In genomic region chr5:76974207-76974553, GRCm38 (mm10) we compare ENCODE assay signal across 9 mouse cellular contexts. TPM values are rescaled to one million over a fixed set of nuclear protein-coding genes. Genes with fewer than 3 reads are reported as not detected.
A peak's percentile ranks its signal among the peaks of the same experiment; 100 is the strongest.
DNase-seq lines count a peak whose midpoint lies in the region; ATAC-seq and TF ChIP-seq lines count a peak whose summit lies in the region.
"Had no signal": no experiment of that assay in that cellular context is flagged by ENCODE, and none has a peak within 500 bp of the region (broad histone marks: within the 10 kb centered on the region; RNA-seq: fewer than 3 reads in every experiment).

No protein-coding gene starts in this region.

- no peak for TF ChIP-seq CTCF in G1E (IDR thresholded peaks at IDR 0.05; ENCODE audit: low read depth, low read length)

- no peak for DNase-seq in heart, postnatal 25 days (ENCODE audit: low spot score)
- no peak for DNase-seq in G1E (ENCODE audit: low spot score)
- no peak for DNase-seq in spleen, adult 18-20 months
- no peak for DNase-seq in layer of hippocampus, adult 9-10 months (ENCODE audit: low spot score)
- no peak for DNase-seq in layer of hippocampus, postnatal 25 days (ENCODE audit: extremely low spot score in 1 of 2, low spot score in 1 of 2)

- 0 out of 2 replicates have a peak, but pooled peaks have one; percentile 6 for ATAC-seq in heart, embryonic 14.5 days (ENCODE audit: insufficient number of reproducible peaks, insufficient read depth, low FRiP score, low read depth)
- ATAC-seq in G1E (ENCODE audit: extremely low read depth, insufficient number of reproducible peaks, low FRiP score, poor library complexity, severe bottlenecking): no peak
- peak; percentile 14 to 22; a peak in 2 of 4 replicates for ATAC-seq in hematopoietic stem cell, adult 5-6 weeks (replicated peaks in 1 of 2; ENCODE audit: insufficient read depth in 1 of 2, low FRiP score in 2 of 2, low TSS enrichment in 1 of 2, low read depth in 1 of 2, poor library complexity in 2 of 2, severe bottlenecking in 2 of 2)

- 2% methylated on average over 17 of the region's 17 CpGs for WGBS in heart, embryonic 14.5 days

- peaks cover 0 to 16% of the 10 kb centered on the region in 2 experiments; a peak in 2 of 4 replicates for H3K4me1 ChIP-seq in heart, embryonic 14.5 days (ENCODE audit: control insufficient read depth in 2 of 2, insufficient read depth in 2 of 2, low read length in 2 of 2)
- peaks cover 30% of the 10 kb centered on the region for H3K4me1 ChIP-seq in G1E (ENCODE audit: insufficient read depth, low read depth, low read length)
- peaks cover 25% of the 10 kb centered on the region for H3K4me1 ChIP-seq in megakaryocyte, embryonic 14.5 days

- H3K9me3 ChIP-seq in heart, embryonic 14.5 days (ENCODE audit: control insufficient read depth, low read length): no peaks in the 10 kb centered on the region
- H3K9me3 ChIP-seq in G1E (replicated peaks): no peaks in the 10 kb centered on the region
- no peaks in the 10 kb centered on the region for H3K9me3 ChIP-seq in megakaryocyte, embryonic 14.5 days

- peak overlapping the region; percentile 92 for H3K9ac ChIP-seq in heart, embryonic 14.5 days (ENCODE audit: low read length)

- no peaks in the 10 kb centered on the region for H3K27me3 ChIP-seq in heart, embryonic 14.5 days (ENCODE audit: control insufficient read depth, insufficient read depth, low read length)
- H3K27me3 ChIP-seq in G1E (ENCODE audit: insufficient read depth, low read length): no peaks in the 10 kb centered on the region
- H3K27me3 ChIP-seq in megakaryocyte, embryonic 14.5 days (replicated peaks): no peaks in the 10 kb centered on the region

- H3K27ac ChIP-seq in heart, embryonic 14.5 days (replicated peaks in 1 of 2; ENCODE audit: control insufficient read depth in 1 of 2, insufficient read depth in 1 of 2, low read depth in 2 of 2, low read length in 2 of 2): peak overlapping the region in 1 of 2 experiments; percentile 88; a peak in 1 of 4 replicates

- intact Hi-C loops in heart, postnatal 25 days (cut with DNase I): loop anchor here (2.0 to 5.0 kb wide), 2 partner anchors 23 to 67 kb away; partner anchors contain the start of genes Aasdh, Paics and Ppat

- peaks cover 42% of the 10 kb centered on the region for H3K36me3 ChIP-seq in heart, embryonic 14.5 days (ENCODE audit: control insufficient read depth, insufficient read depth, low read length)
- H3K36me3 ChIP-seq in G1E (replicated peaks): peaks cover 55% of the 10 kb centered on the region
- H3K36me3 ChIP-seq in megakaryocyte, embryonic 14.5 days (replicated peaks; ENCODE audit: low read length): peaks cover 40% of the 10 kb centered on the region

- peak overlapping the region; percentile 94 for H3K4me2 ChIP-seq in heart, embryonic 14.5 days (ENCODE audit: low read length)

- H3K4me3 ChIP-seq in heart, embryonic 14.5 days (ENCODE audit: control insufficient read depth in 1 of 2, insufficient read depth in 1 of 2, low read depth in 1 of 2, low read length in 2 of 2): peak overlapping the region; percentile 88 to 96
- peak overlapping the region; percentile 98 for H3K4me3 ChIP-seq in G1E (ENCODE audit: low read depth, low read length)
- H3K4me3 ChIP-seq in megakaryocyte, embryonic 14.5 days (replicated peaks): peak overlapping the region; percentile 99

RNA-seq across cellular contexts. Expression of gene Srp72, which starts 0.3 kb away (rescaled TPM):
- polyA plus RNA-seq in heart, embryonic 14.5 days (2014; fragmentation: Nextera tagmentation; extraction: Ambion mirVana): 49.8 and 53.7 TPM in 2 replicates
- total RNA-seq in heart, postnatal 25 days (2021): 10 to 100 TPM; 52.7 to 59.6 TPM
- total RNA-seq in G1E (2014; fragmentation: Nextera tagmentation) (280 and 320 TPM in 2 replicates), G1E (2017) (113 and 134 TPM in 2 replicates)
- 62.2 and 72.8 TPM in 2 replicates for polyA plus RNA-seq in G1E (2012)
- 130 and 142 TPM in 2 replicates for total RNA-seq in hematopoietic stem cell, adult 5-6 weeks (2017)
- 10.0 and 62.0 TPM in 2 replicates for polyA plus RNA-seq in megakaryocyte, embryonic 14.5 days (2012; ENCODE audit: insufficient read depth, low replicate concordance)
- 100 to 1,000 TPM; 107 to 108 TPM for total RNA-seq in layer of hippocampus, postnatal 25 days (2021)

RNA-seq across cellular contexts. Expression of gene Ppat, which starts 22.8 kb away (rescaled TPM):
- 23.8 and 26.4 TPM in 2 replicates for polyA plus RNA-seq in heart, embryonic 14.5 days (2014; fragmentation: Nextera tagmentation; extraction: Ambion mirVana)
- total RNA-seq in heart, postnatal 25 days (2021): 10 to 100 TPM; 12.2 to 15.5 TPM
- total RNA-seq in G1E (2014; fragmentation: Nextera tagmentation) (48.1 and 49.3 TPM in 2 replicates), G1E (2017) (67.8 and 76.6 TPM in 2 replicates)
- 21.9 and 26.2 TPM in 2 replicates for polyA plus RNA-seq in G1E (2012)
- 72.3 and 95.1 TPM in 2 replicates for total RNA-seq in hematopoietic stem cell, adult 5-6 weeks (2017)
- polyA plus RNA-seq in megakaryocyte, embryonic 14.5 days (2012; ENCODE audit: insufficient read depth, low replicate concordance): 0.50 and 4.0 TPM in 2 replicates
- 10 to 100 TPM; 14.3 to 18.1 TPM for total RNA-seq in layer of hippocampus, postnatal 25 days (2021)

RNA-seq across cellular contexts. Expression of gene Paics, which starts 23.1 kb away (rescaled TPM):
- polyA plus RNA-seq in heart, embryonic 14.5 days (2014; fragmentation: Nextera tagmentation; extraction: Ambion mirVana): 231 and 234 TPM in 2 replicates
- 100 to 1,000 TPM; 138 to 159 TPM for total RNA-seq in heart, postnatal 25 days (2021)
- total RNA-seq in G1E (2014; fragmentation: Nextera tagmentation) (473 and 606 TPM in 2 replicates), G1E (2017) (382 and 439 TPM in 2 replicates)
- polyA plus RNA-seq in G1E (2012): 20.2 and 23.4 TPM in 2 replicates
- 452 and 581 TPM in 2 replicates for total RNA-seq in hematopoietic stem cell, adult 5-6 weeks (2017)
- 2.7 and 25.3 TPM in 2 replicates for polyA plus RNA-seq in megakaryocyte, embryonic 14.5 days (2012; ENCODE audit: insufficient read depth, low replicate concordance)
- total RNA-seq in layer of hippocampus, postnatal 25 days (2021): 10 to 100 TPM; 88.6 to 96.3 TPM

RNA-seq across cellular contexts. Expression of gene Arl9, which starts 29.7 kb away (rescaled TPM):
- polyA plus RNA-seq in heart, embryonic 14.5 days (2014; fragmentation: Nextera tagmentation; extraction: Ambion mirVana): not detected in 2 replicates
- not detected for total RNA-seq in heart, postnatal 25 days (2021)
- 2.3 TPM in 1 of 2 replicates, not detected in the other for total RNA-seq in G1E (2014; fragmentation: Nextera tagmentation)
- 0.81 TPM in 1 of 2 replicates, not detected in the other for total RNA-seq in G1E (2017)
- polyA plus RNA-seq in G1E (2012): not detected in 2 replicates
- not detected in 2 replicates for total RNA-seq in hematopoietic stem cell, adult 5-6 weeks (2017)
- polyA plus RNA-seq in megakaryocyte, embryonic 14.5 days (2012; ENCODE audit: insufficient read depth, low replicate concordance): not detected in 2 replicates
- not detected for total RNA-seq in layer of hippocampus, postnatal 25 days (2021)
- total RNA-seq: left cerebral cortex, adult 18-20 months had no signal

RNA-seq across cellular contexts. Expression of gene Thegl, which starts 41.6 kb away (rescaled TPM):
- not detected in 2 replicates for polyA plus RNA-seq in heart, embryonic 14.5 days (2014; fragmentation: Nextera tagmentation; extraction: Ambion mirVana)
- total RNA-seq in heart, postnatal 25 days (2021): not detected
- total RNA-seq in G1E (2014; fragmentation: Nextera tagmentation) (not detected in 2 replicates), G1E (2017) (not detected in 2 replicates)
- polyA plus RNA-seq in G1E (2012): 0.04 and 0.11 TPM in 2 replicates
- not detected in 2 replicates for total RNA-seq in hematopoietic stem cell, adult 5-6 weeks (2017)
- polyA plus RNA-seq in megakaryocyte, embryonic 14.5 days (2012; ENCODE audit: insufficient read depth, low replicate concordance): not detected in 2 replicates
- total RNA-seq in layer of hippocampus, postnatal 25 days (2021): 1 to 10 TPM in 1 of 2 experiments, under 1 TPM in 1; 0.59 to 1.6 TPM
